Mouse (Mus musculus): ENCODE results near the gene B430306N03Rik. TPM values are rescaled to one million over a fixed set of nuclear protein-coding genes. Genes with fewer than 3 reads are reported as not detected.
"Not testable (repeated sequence)": the region's sequence is repeated elsewhere in the genome, so short reads cannot be mapped to it uniquely, and the experiment has no call there.

Gene B430306N03Rik
- total RNA-seq, 2 experiments from 2014 or later: 0.48 TPM; not detected in 1

- intact Hi-C loops (cut with DNase I): no loop called here
- no peak for DNase-seq (ENCODE audit: extremely low spot score in 1 of 2, low spot score in 2 of 2)
- Histone ChIP-seq H3K27ac (peak within 1 kb of the TSS; percentile 61), H3K4me3 (0 out of 2 replicates have a peak within 1 kb of the TSS, but pooled peaks have one; percentile 7)
- no peak for TF ChIP-seq CTCF (IDR thresholded peaks at IDR 0.05)
Observed at GRCm38 (mm10) chr17:48346231-48346630, 30.3 kb downstream of the B430306N03Rik start, which contains the start of gene Trem2. Gene Trem2 (plus strand): TSS chr17:48346401.

- intact Hi-C loops (cut with DNase I): no loop called here
- H3K27ac ChIP-seq: peak overlapping the region; percentile 61
- H3K4me3 ChIP-seq: 0 out of 2 replicates have a peak overlapping the region, but pooled peaks have one; percentile 7
- DNase-seq (ENCODE audit: extremely low spot score in 1 of 2, low spot score in 2 of 2): peak in 1 of 2 experiments; percentile 26
- no peak for TF ChIP-seq CTCF (IDR thresholded peaks at IDR 0.05)
Observed at GRCm38 (mm10) chr17:48346834-48347233, 30.9 kb downstream of the B430306N03Rik start.

- TF ChIP-seq CTCF (IDR thresholded peaks at IDR 0.05): no peak
- H3K4me3 ChIP-seq: no peak overlapping the region
- no peak for DNase-seq (ENCODE audit: extremely low spot score in 1 of 2, low spot score in 2 of 2)
- intact Hi-C loops (cut with DNase I): no loop called here
- peak overlapping the region; percentile 61 for H3K27ac ChIP-seq
Observed at GRCm38 (mm10) chr17:48347287-48347686, 31.3 kb downstream of the B430306N03Rik start.

- TF ChIP-seq CTCF (IDR thresholded peaks at IDR 0.05): no peak
- intact Hi-C loops (cut with DNase I): no loop called here
- no peak overlapping the region for H3K4me3 ChIP-seq
- no peak for DNase-seq (ENCODE audit: extremely low spot score in 1 of 2, low spot score in 2 of 2)
- no peak overlapping the region for H3K27ac ChIP-seq
Observed at GRCm38 (mm10) chr17:48350681-48351193, 34.8 kb downstream of the B430306N03Rik start.

- H3K4me3 ChIP-seq; H3K27ac ChIP-seq; intact Hi-C loops (cut with DNase I); DNase-seq (ENCODE audit: extremely low spot score in 1 of 2, low spot score in 2 of 2): not testable (repeated sequence)
Observed at GRCm38 (mm10) chr17:48352976-48353375, 37.0 kb downstream of the B430306N03Rik start.

GRCm38 (mm10) chr17:48355822-48356221, 39.9 kb downstream of the B430306N03Rik start:
- DNase-seq (ENCODE audit: extremely low spot score in 1 of 2, low spot score in 2 of 2): no peak
- no peak overlapping the region for H3K4me3 ChIP-seq
- no peak for TF ChIP-seq CTCF (IDR thresholded peaks at IDR 0.05)
- intact Hi-C loops (cut with DNase I): no loop called here
- H3K27ac ChIP-seq: no peak overlapping the region

GRCm38 (mm10) chr17:48357892-48358291, 42.0 kb downstream of the B430306N03Rik start:
- intact Hi-C loops (cut with DNase I): no loop called here
- no peak overlapping the region; the same call in 1 of the 2 replicates for H3K27ac ChIP-seq
- no peak overlapping the region for H3K4me3 ChIP-seq
- TF ChIP-seq CTCF (IDR thresholded peaks at IDR 0.05): no peak
- no peak for DNase-seq (ENCODE audit: extremely low spot score in 1 of 2, low spot score in 2 of 2)

- TF ChIP-seq CTCF (IDR thresholded peaks at IDR 0.05): no peak
- Histone ChIP-seq H3K4me3 (no peak within 1 kb of the TSS), H3K27ac (no peak within 1 kb of the TSS; the same call in 1 of the 2 replicates)
- no peak for DNase-seq (ENCODE audit: extremely low spot score in 1 of 2, low spot score in 2 of 2)
- intact Hi-C loops (cut with DNase I): no loop called here
Observed at GRCm38 (mm10) chr17:48359616-48360015, 43.7 kb downstream of the B430306N03Rik start, which contains the start of gene Treml1. Gene Treml1 (plus strand): TSS chr17:48359916.

GRCm38 (mm10) chr17:48360462-48360861, 44.5 kb downstream of the B430306N03Rik start:
- DNase-seq (ENCODE audit: extremely low spot score in 1 of 2, low spot score in 2 of 2): no peak
- intact Hi-C loops (cut with DNase I): no loop called here
- Histone ChIP-seq H3K4me3 (no peak overlapping the region), H3K27ac (no peak overlapping the region)
- no peak for TF ChIP-seq CTCF (IDR thresholded peaks at IDR 0.05)

GRCm38 (mm10) chr17:48362346-48362745, 46.4 kb downstream of the B430306N03Rik start:
- H3K27ac ChIP-seq: no peak overlapping the region
- no peak overlapping the region for H3K4me3 ChIP-seq
- no peak for DNase-seq (ENCODE audit: extremely low spot score in 1 of 2, low spot score in 2 of 2)
- TF ChIP-seq CTCF (IDR thresholded peaks at IDR 0.05): no peak
- intact Hi-C loops (cut with DNase I): no loop called here

GRCm38 (mm10) chr17:48362966-48363365, 47.0 kb downstream of the B430306N03Rik start:
- DNase-seq (ENCODE audit: extremely low spot score in 1 of 2, low spot score in 2 of 2): peak; percentile 36 to 37
- no peak for TF ChIP-seq CTCF (IDR thresholded peaks at IDR 0.05)
- no peak overlapping the region for H3K4me3 ChIP-seq
- H3K27ac ChIP-seq: no peak overlapping the region
- intact Hi-C loops (cut with DNase I): no loop called here

GRCm38 (mm10) chr17:48363421-48363965, 47.6 kb downstream of the B430306N03Rik start:
- H3K27ac ChIP-seq: no peak overlapping the region
- no peak for TF ChIP-seq CTCF (IDR thresholded peaks at IDR 0.05)
- DNase-seq (ENCODE audit: extremely low spot score in 1 of 2, low spot score in 2 of 2): no peak
- intact Hi-C loops (cut with DNase I): no loop called here
- H3K4me3 ChIP-seq: no peak overlapping the region

Measured in left cerebral cortex, adult 2 months (tissue).